Mouse (Mus musculus) neural tube, postnatal 0 days (tissue): ENCODE measurements around the gene Col4a3. TPM values are rescaled to one million over a fixed set of nuclear protein-coding genes. Genes with fewer than 3 reads are reported as not detected.

Experiments used
- polyA plus RNA-seq: library from polyadenylated mRNA; unstranded; fragments of >200 nt; fragmentation: Nextera tagmentation; extraction: Ambion mirVana; gene quantifications from 2 replicates; pipeline ENCODE4 v1.2.1, GENCODE M21; 2015

The Col4a3 gene
- polyA plus RNA-seq = 0.29 and 0.32 TPM in 2 replicates

DNA sequence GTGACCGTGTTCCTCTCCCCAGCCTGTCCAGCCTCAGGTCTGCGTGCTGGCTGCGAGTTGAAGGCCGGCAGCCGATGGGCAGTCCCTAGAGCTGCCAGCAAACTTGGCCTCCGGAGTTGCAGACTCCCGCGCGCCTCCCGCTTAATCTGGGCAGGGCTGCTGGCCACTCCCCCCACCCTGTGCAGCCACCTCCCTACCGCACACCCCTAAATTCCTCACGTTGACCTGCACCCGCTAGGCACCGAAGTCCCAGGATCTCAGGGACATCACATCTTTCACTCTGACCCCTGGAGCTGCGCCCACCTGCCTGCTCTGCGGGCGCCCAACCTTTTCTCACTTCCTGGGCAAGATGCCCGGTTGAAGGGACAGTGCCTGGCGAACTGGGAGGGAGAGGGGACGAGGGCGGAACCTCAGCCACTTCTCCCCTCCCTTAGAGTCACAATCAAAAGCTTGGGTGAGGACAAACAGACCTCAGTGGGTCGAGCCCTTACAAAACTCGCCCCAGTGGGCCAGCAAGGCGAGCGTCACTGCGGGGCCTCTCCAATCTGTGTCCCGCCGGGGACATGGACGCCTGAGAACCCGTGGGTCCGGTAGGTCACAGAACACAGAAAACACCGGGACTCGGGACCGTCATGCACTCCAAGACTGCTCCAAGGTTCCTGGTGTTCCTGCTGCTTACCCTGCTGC, at the start of gene Col4a3, which contains the start of gene Col4a4:
Gene Col4a3, plus strand, starts transcription at position 209 of the 687 bp plus-strand sequence.
Gene Col4a4, minus strand, starts transcription at position 137 of the 687 bp plus-strand sequence.

GRCm38 (mm10) chr1:82724339-82725025, 137.8 kb downstream of the Col4a3 start, which contains the start of gene Mff:
Gene Mff, plus strand, starts transcription at chr1:82724890.

DNA sequence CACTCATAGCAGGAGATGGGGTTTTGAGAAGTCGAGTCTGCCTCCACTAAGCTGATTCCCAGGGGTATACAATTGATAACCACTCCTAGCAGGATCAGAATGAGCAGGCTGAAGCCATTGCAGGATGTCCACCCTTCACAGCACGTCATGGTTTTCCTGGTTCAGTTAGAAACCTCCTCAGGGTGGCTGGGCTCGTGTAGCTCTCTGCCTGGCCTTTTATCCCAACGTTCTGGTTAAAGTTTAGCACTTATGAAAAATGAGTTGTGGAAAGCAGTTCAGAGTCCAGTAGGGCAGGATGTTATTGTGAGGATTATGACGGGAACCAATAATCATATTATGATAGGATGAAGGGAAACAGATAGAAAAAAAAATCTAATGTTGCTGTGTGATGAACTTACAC, 181.5 kb downstream of the Col4a3 start, which contains the start of gene Tm4sf20:
Gene Tm4sf20, minus strand, starts transcription at position 193 of the 400 bp plus-strand sequence.

DNA sequence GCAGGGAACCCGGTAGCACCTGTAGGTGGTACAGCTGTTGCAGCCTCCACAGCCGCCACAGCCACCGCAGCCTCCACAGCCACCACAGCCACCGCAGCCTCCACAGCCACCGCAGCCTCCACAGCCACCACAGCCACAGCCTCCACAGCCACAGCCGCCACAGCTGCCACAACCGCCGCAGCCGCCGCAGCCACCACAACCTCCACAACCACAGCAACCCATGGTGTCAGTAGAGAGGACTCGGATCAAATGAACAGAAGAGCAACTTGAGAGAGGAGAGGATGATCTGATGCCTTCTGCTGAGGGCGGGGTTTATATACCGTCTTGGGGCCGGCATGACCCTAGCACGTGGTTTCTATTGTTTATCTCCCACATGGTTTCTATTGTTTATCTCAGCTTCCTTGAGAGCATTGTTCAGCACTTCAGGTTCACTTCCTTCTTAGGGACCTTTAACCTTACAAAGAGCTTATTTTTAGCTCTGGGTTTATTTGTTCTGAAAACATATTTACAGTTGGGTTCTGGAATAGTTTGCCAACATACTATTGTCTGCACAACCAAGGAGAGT, 184.4 kb downstream of the Col4a3 start, which contains the start of gene Gm47791:
Gene Gm47791, minus strand, starts transcription at position 222 of the 565 bp plus-strand sequence.

Other genes with a start within 250 kb of the Col4a3 start
- 0.26 and 0.32 TPM in 2 replicates for gene Col4a4, start 72 bp upstream of the Col4a3 start, polyA plus RNA-seq
- 378 and 390 TPM in 2 replicates for gene Mff, start 138.0 kb downstream of the Col4a3 start, polyA plus RNA-seq
- gene Tm4sf20, start 181.5 kb downstream of the Col4a3 start, polyA plus RNA-seq = not detected in 2 replicates
- not detected in 2 replicates for gene Gm47791, start 184.3 kb downstream of the Col4a3 start, polyA plus RNA-seq